Mouse (Mus musculus) heart, embryonic 16.5 days (tissue): ENCODE data around the gene Nt5c3. TPM values are rescaled to one million over a fixed set of nuclear protein-coding genes. Genes with fewer than 3 reads are reported as not detected.
A peak's percentile ranks its signal among the peaks of the same experiment; 100 is the strongest.

ENCODE experiments used
- ATAC-seq: fragments of 200-750 bp; cut with Nextera tagmentation; replicated peaks from 2 replicates; pipeline ENCODE4 v1.8.0; 2017; ENCODE audit warnings: moderate number of reproducible peaks; ENCODE audit not compliant: insufficient read depth, low FRiP score; ENCODE audit errors: extremely low read depth
- H3K27ac ChIP-seq: fragments of 300-500 bp; sonication (generic); 2 replicates; pipeline ENCODE4 v1.5.1; 2014; ENCODE audit warnings: mild to moderate bottlenecking, low read length, control low read depth, moderate library complexity
- H3K27me3 ChIP-seq: fragments of 300-500 bp; sonication (generic); 2 replicates; pipeline ENCODE4 v1.6.1; 2014; ENCODE audit warnings: low read length, mixed read lengths; ENCODE audit not compliant: control insufficient read depth, insufficient read depth
- H3K36me3 ChIP-seq: fragments of 300-500 bp; sonication (generic); 2 replicates; pipeline ENCODE4 v1.6.1; 2014; ENCODE audit not compliant: control insufficient read depth, insufficient read depth
- H3K4me1 ChIP-seq: fragments of 300-500 bp; sonication (generic); 2 replicates; pipeline ENCODE4 v1.6.1; 2014; ENCODE audit warnings: low read length, mixed read lengths; ENCODE audit not compliant: control insufficient read depth, insufficient read depth
- H3K4me2 ChIP-seq: fragments of 300-500 bp; sonication (generic); 2 replicates; pipeline ENCODE4 v1.6.1; 2014; ENCODE audit warnings: low read depth, mild to moderate bottlenecking, control low read depth, low read length
- H3K4me3 ChIP-seq: fragments of 300-500 bp; sonication (generic); 2 replicates; pipeline ENCODE4 v1.5.1; 2014; ENCODE audit warnings: mild to moderate bottlenecking, control low read depth, low read length
- H3K9ac ChIP-seq: fragments of 300-500 bp; sonication (generic); 2 replicates; pipeline ENCODE4 v1.6.1; 2014; ENCODE audit warnings: low read length, control low read depth
- H3K9me3 ChIP-seq: fragments of 300-500 bp; sonication (generic); replicated peaks from 2 replicates; pipeline ENCODE4 v1.6.1; 2016; ENCODE audit warnings: low read length; ENCODE audit not compliant: control insufficient read depth
- WGBS: fragments of 180-500 bp; shearing (Covaris S2); extraction: QIAGEN DNeasy Blood & Tissue Kit; methylation state at CpG from one replicate; pipeline ENCODE4 v1.1.7; 2014; 5-methylcytosine and 5-hydroxymethylcytosine counted together
- polyA plus RNA-seq: library from polyadenylated mRNA; unstranded; fragments of >200 nt; fragmentation: Nextera tagmentation; extraction: Ambion mirVana; gene quantifications from 2 replicates; pipeline ENCODE4 v1.2.1, GENCODE M21; 2015

Nt5c3 gene
- polyA plus RNA-seq, 1 experiment from 2014 or later = 77.0 TPM

GRCm38 (mm10) chr6:56835532-56835931 lies 88.2 kb downstream of the Nt5c3 start:
- H3K36me3 ChIP-seq = peaks cover 12% of the 10 kb centered on the region; the same call in 1 of the 2 replicates
- H3K9ac ChIP-seq = no peak overlapping the region
- H3K27ac ChIP-seq = no peak overlapping the region
- H3K4me2 ChIP-seq = no peak overlapping the region
- ATAC-seq = no peak
- H3K27me3 ChIP-seq = no peaks in the 10 kb centered on the region
- WGBS = 86% methylated on average over 10 of the region's 10 CpGs
- H3K4me3 ChIP-seq = no peak overlapping the region
- no peaks in the 10 kb centered on the region for H3K9me3 ChIP-seq
- no peaks in the 10 kb centered on the region; the same call in 1 of the 2 replicates for H3K4me1 ChIP-seq

GRCm38 (mm10) chr6:56834769-56835168 lies 89.0 kb downstream of the Nt5c3 start:
- Histone ChIP-seq H3K4me2 (no peak overlapping the region), H3K27ac (no peak overlapping the region), H3K4me1 (no peaks in the 10 kb centered on the region; the same call in 1 of the 2 replicates), H3K4me3 (no peak overlapping the region), H3K9ac (no peak overlapping the region), H3K36me3 (peaks cover 12% of the 10 kb centered on the region; the same call in 1 of the 2 replicates), H3K27me3 (no peaks in the 10 kb centered on the region), H3K9me3 (no peaks in the 10 kb centered on the region)
- WGBS = 58% methylated on average over 5 of the region's 5 CpGs
- ATAC-seq = no peak

- H3K4me1 ChIP-seq = no peaks in the 10 kb centered on the region; the same call in 1 of the 2 replicates
- ATAC-seq = no peak
- H3K36me3 ChIP-seq = peaks cover 12% of the 10 kb centered on the region; the same call in 1 of the 2 replicates
- H3K27me3 ChIP-seq = no peaks in the 10 kb centered on the region
- peak overlapping the region; percentile 91 for H3K9ac ChIP-seq
- H3K27ac ChIP-seq = no peak overlapping the region
- H3K4me2 ChIP-seq = peak overlapping the region; percentile 84
- H3K9me3 ChIP-seq = no peaks in the 10 kb centered on the region
- H3K4me3 ChIP-seq = peak overlapping the region; percentile 79
Measured at GRCm38 (mm10) chr6:56832830-56833229, 90.9 kb downstream of the Nt5c3 start.

GRCm38 (mm10) chr6:56832407-56832796 lies 91.3 kb downstream of the Nt5c3 start:
- peak overlapping the region; percentile 79 for H3K4me3 ChIP-seq
- peak overlapping the region; percentile 74 for H3K27ac ChIP-seq
- no peak; the same call in 1 of the 2 replicates for ATAC-seq
- H3K9ac ChIP-seq = peak overlapping the region; percentile 91
- H3K27me3 ChIP-seq = no peaks in the 10 kb centered on the region
- peak overlapping the region; percentile 84 for H3K4me2 ChIP-seq
- H3K36me3 ChIP-seq = peaks cover 12% of the 10 kb centered on the region; the same call in 1 of the 2 replicates
- no peaks in the 10 kb centered on the region for H3K9me3 ChIP-seq
- H3K4me1 ChIP-seq = no peaks in the 10 kb centered on the region; the same call in 1 of the 2 replicates
- 3% methylated on average over 15 of the region's 15 CpGs for WGBS

Other genes starting within 250 kb of the Nt5c3 start
- gene Lsm5, start 219.2 kb downstream of the Nt5c3 start, polyA plus RNA-seq = 50.7 and 56.3 TPM in 2 replicates
- gene Avl9, start 209.0 kb downstream of the Nt5c3 start, polyA plus RNA-seq = 7.3 and 7.7 TPM in 2 replicates
- 27.6 and 32.6 TPM in 2 replicates for gene Kbtbd2, start 126.1 kb downstream of the Nt5c3 start, polyA plus RNA-seq
- gene Fkbp9, start 91.9 kb downstream of the Nt5c3 start, polyA plus RNA-seq = 138 and 143 TPM in 2 replicates
- gene Vmn1r4, start 83 bp upstream of the Nt5c3 start, polyA plus RNA-seq = 0.16 TPM in 2 replicates
- gene Vmn1r5, start 46.3 kb upstream of the Nt5c3 start, polyA plus RNA-seq = not detected in 2 replicates
- not detected in 2 replicates for gene Vmn1r6, start 73.3 kb upstream of the Nt5c3 start, polyA plus RNA-seq
- gene Vmn1r7, start 101.4 kb upstream of the Nt5c3 start, polyA plus RNA-seq = not detected in 2 replicates
- not detected in 2 replicates for gene Vmn1r8, start 108.4 kb upstream of the Nt5c3 start, polyA plus RNA-seq
- not detected in 2 replicates for gene Vmn1r9, start 142.9 kb upstream of the Nt5c3 start, polyA plus RNA-seq
- gene Vmn1r10, start 185.5 kb upstream of the Nt5c3 start, polyA plus RNA-seq = not detected in 2 replicates
- gene Vmn1r11, start 209.5 kb upstream of the Nt5c3 start, polyA plus RNA-seq = not detected in 2 replicates
- gene Vmn1r12, start 233.0 kb upstream of the Nt5c3 start, polyA plus RNA-seq = not detected in 2 replicates